Mouse (Mus musculus): ENCODE measurements around the gene Gm13271. TPM values are rescaled to one million over a fixed set of nuclear protein-coding genes. Genes with fewer than 3 reads are reported as not detected.
"Not testable (repeated sequence)": the region's sequence is repeated elsewhere in the genome, so short reads cannot be mapped to it uniquely, and the experiment has no call there.

The Gm13271 gene
- polyA plus RNA-seq (2015; fragmentation: Nextera tagmentation; extraction: Ambion mirVana), result not detected in 2 replicates

GRCm38 (mm10) chr4:88754818-88755340, at the start of gene Gm13271:
Gm13271 (plus strand) TSS chr4:88754868.
- H3K36me3 ChIP-seq (ENCODE audit: insufficient read depth, low read length); H3K9ac ChIP-seq (replicated peaks; ENCODE audit: low read depth); H3K27me3 ChIP-seq (replicated peaks; ENCODE audit: insufficient read depth, low read length); H3K4me1 ChIP-seq (ENCODE audit: insufficient read depth, low read depth, low read length); H3K4me2 ChIP-seq (replicated peaks; ENCODE audit: low read depth, low read length); ATAC-seq; H3K27ac ChIP-seq (ENCODE audit: low read length); H3K9me3 ChIP-seq (ENCODE audit: low read length); H3K4me3 ChIP-seq (ENCODE audit: low read depth, low read length); DNase-seq (ENCODE audit: low spot score): not testable (repeated sequence)
- TF ChIP-seq CTCF (IDR thresholded peaks at IDR 0.05), result peak; percentile 23; the same call in 1 of the 2 replicates
- 73% methylated on average over 12 of the region's 15 CpGs for WGBS

- H3K9me3 ChIP-seq (ENCODE audit: low read length), result no peaks in the 10 kb centered on the region
- no peaks in the 10 kb centered on the region for H3K36me3 ChIP-seq (ENCODE audit: insufficient read depth, low read length)
- ATAC-seq, result no peak
- H3K9ac ChIP-seq (replicated peaks; ENCODE audit: low read depth), result no peak overlapping the region
- no peak overlapping the region for H3K4me3 ChIP-seq (ENCODE audit: low read depth, low read length)
- TF ChIP-seq CTCF (IDR thresholded peaks at IDR 0.05), result no peak
- TF ChIP-seq EP300 (IDR thresholded peaks at IDR 0.05), result no peak
- no peaks in the 10 kb centered on the region for H3K27me3 ChIP-seq (replicated peaks; ENCODE audit: insufficient read depth, low read length)
- no peaks in the 10 kb centered on the region for H3K4me1 ChIP-seq (ENCODE audit: insufficient read depth, low read depth, low read length)
- WGBS, result 37% methylated on average over 3 of the region's 3 CpGs
- H3K27ac ChIP-seq (ENCODE audit: low read length), result no peak overlapping the region
- DNase-seq (ENCODE audit: low spot score), result no peak
- no peak overlapping the region for H3K4me2 ChIP-seq (replicated peaks; ENCODE audit: low read depth, low read length)
These were observed 48.7 kb upstream of the Gm13271 start for GRCm38 (mm10) chr4:88705924-88706323.

GRCm38 (mm10) chr4:88707128-88707826, 47.4 kb upstream of the Gm13271 start:
- 78% methylated on average over 1 of the region's 1 CpGs for WGBS
- 0 out of 2 replicates have a peak overlapping the region, but pooled peaks have one; percentile 34 for H3K27ac ChIP-seq (ENCODE audit: low read length)
- DNase-seq (ENCODE audit: low spot score), result peak; percentile 73
- no peaks in the 10 kb centered on the region for H3K36me3 ChIP-seq (ENCODE audit: insufficient read depth, low read length)
- ATAC-seq, result peak; percentile 74
- no peaks in the 10 kb centered on the region for H3K4me1 ChIP-seq (ENCODE audit: insufficient read depth, low read depth, low read length)
- no peaks in the 10 kb centered on the region for H3K27me3 ChIP-seq (replicated peaks; ENCODE audit: insufficient read depth, low read length)
- H3K4me2 ChIP-seq (replicated peaks; ENCODE audit: low read depth, low read length), result no peak overlapping the region
- no peak overlapping the region for H3K9ac ChIP-seq (replicated peaks; ENCODE audit: low read depth)
- no peak overlapping the region for H3K4me3 ChIP-seq (ENCODE audit: low read depth, low read length)
- TF ChIP-seq EP300 (IDR thresholded peaks at IDR 0.05) (peak; percentile 45; the same call in 1 of the 2 replicates), CTCF (IDR thresholded peaks at IDR 0.05) (no peak)
- no peaks in the 10 kb centered on the region for H3K9me3 ChIP-seq (ENCODE audit: low read length)

- Histone ChIP-seq H3K27ac (ENCODE audit: low read length) (no peak overlapping the region), H3K9me3 (ENCODE audit: low read length) (no peaks in the 10 kb centered on the region), H3K4me2 (replicated peaks; ENCODE audit: low read depth, low read length) (no peak overlapping the region), H3K36me3 (ENCODE audit: insufficient read depth, low read length) (no peaks in the 10 kb centered on the region), H3K4me1 (ENCODE audit: insufficient read depth, low read depth, low read length) (peaks cover 8% of the 10 kb centered on the region; the same call in 1 of the 2 replicates), H3K4me3 (ENCODE audit: low read depth, low read length) (no peak overlapping the region), H3K27me3 (replicated peaks; ENCODE audit: insufficient read depth, low read length) (no peaks in the 10 kb centered on the region), H3K9ac (replicated peaks; ENCODE audit: low read depth) (no peak overlapping the region)
- no peak for ATAC-seq
- 46% methylated on average over 1 of the region's 1 CpGs for WGBS
- TF ChIP-seq EP300 (IDR thresholded peaks at IDR 0.05) (no peak), CTCF (IDR thresholded peaks at IDR 0.05) (no peak)
- DNase-seq (ENCODE audit: low spot score), result no peak
These were observed 40.4 kb upstream of the Gm13271 start for GRCm38 (mm10) chr4:88714281-88714680.

GRCm38 (mm10) chr4:88715059-88715458, 39.6 kb upstream of the Gm13271 start:
- Histone ChIP-seq H3K27ac (ENCODE audit: low read length) (no peak overlapping the region), H3K4me2 (replicated peaks; ENCODE audit: low read depth, low read length) (no peak overlapping the region), H3K4me1 (ENCODE audit: insufficient read depth, low read depth, low read length) (peaks cover 9% of the 10 kb centered on the region; the same call in 1 of the 2 replicates), H3K9ac (replicated peaks; ENCODE audit: low read depth) (no peak overlapping the region), H3K9me3 (ENCODE audit: low read length) (no peaks in the 10 kb centered on the region), H3K4me3 (ENCODE audit: low read depth, low read length) (no peak overlapping the region), H3K27me3 (replicated peaks; ENCODE audit: insufficient read depth, low read length) (no peaks in the 10 kb centered on the region), H3K36me3 (ENCODE audit: insufficient read depth, low read length) (no peaks in the 10 kb centered on the region)
- ATAC-seq (no peak), DNase-seq (ENCODE audit: low spot score) (no peak)
- TF ChIP-seq EP300 (IDR thresholded peaks at IDR 0.05) (no peak), CTCF (IDR thresholded peaks at IDR 0.05) (no peak)

GRCm38 (mm10) chr4:88718715-88719114, 36.0 kb upstream of the Gm13271 start:
- Histone ChIP-seq H3K9ac (replicated peaks; ENCODE audit: low read depth) (no peak overlapping the region), H3K27me3 (replicated peaks; ENCODE audit: insufficient read depth, low read length) (no peaks in the 10 kb centered on the region), H3K36me3 (ENCODE audit: insufficient read depth, low read length) (no peaks in the 10 kb centered on the region), H3K4me2 (replicated peaks; ENCODE audit: low read depth, low read length) (peak overlapping the region; percentile 48), H3K4me1 (ENCODE audit: insufficient read depth, low read depth, low read length) (peaks cover 23% of the 10 kb centered on the region; the same call in 1 of the 2 replicates), H3K9me3 (ENCODE audit: low read length) (no peaks in the 10 kb centered on the region), H3K4me3 (ENCODE audit: low read depth, low read length) (peak overlapping the region; percentile 31), H3K27ac (ENCODE audit: low read length) (no peak overlapping the region)
- DNase-seq (ENCODE audit: low spot score), result no peak
- no peak for ATAC-seq
- TF ChIP-seq CTCF (IDR thresholded peaks at IDR 0.05) (no peak), EP300 (IDR thresholded peaks at IDR 0.05) (no peak)
- 19% methylated on average over 1 of the region's 1 CpGs for WGBS

Data from lung, postnatal 0 days (tissue).